8 mouse cellular contexts compared by ENCODE assay signal in genomic region chr1:128358276-128358675, GRCm38 (mm10). TPM values are rescaled to one million over a fixed set of nuclear protein-coding genes. Genes with fewer than 3 reads are reported as not detected.
DNase-seq lines count a peak whose midpoint lies in the region; ATAC-seq and TF ChIP-seq lines count a peak whose summit lies in the region.

No protein-coding gene starts in this region.

- peak overlapping the region; percentile 76 for H3K4me2 ChIP-seq in heart, embryonic 12.5 days
- peak overlapping the region; percentile 67 for H3K4me2 ChIP-seq in embryonic facial prominence, embryonic 12.5 days (replicated peaks)
- H3K4me2 ChIP-seq in limb, embryonic 12.5 days: peak overlapping the region; percentile 61

- no peaks in the 10 kb centered on the region for H3K9me3 ChIP-seq in heart, embryonic 12.5 days (replicated peaks)
- no peaks in the 10 kb centered on the region for H3K9me3 ChIP-seq in embryonic facial prominence, embryonic 12.5 days
- no peaks in the 10 kb centered on the region for H3K9me3 ChIP-seq in limb, embryonic 12.5 days

- peak overlapping the region; percentile 70 for H3K4me3 ChIP-seq in heart, embryonic 12.5 days
- H3K4me3 ChIP-seq in C2C12 (ENCODE audit: insufficient read depth, poor library complexity, severe bottlenecking): peak overlapping the region; percentile 71
- H3K4me3 ChIP-seq in embryonic facial prominence, embryonic 12.5 days: peak overlapping the region; percentile 66
- peak overlapping the region; percentile 84 for H3K4me3 ChIP-seq in limb, embryonic 12.5 days (replicated peaks)

- DNase-seq in heart, postnatal 25 days (ENCODE audit: low spot score): no peak
- no peak for DNase-seq in left cerebral cortex, postnatal 36 days (ENCODE audit: low spot score in 2 of 2)
- no peak for DNase-seq in embryo, embryonic 9.5 days (ENCODE audit: extremely low spot score)
- DNase-seq in right cerebral cortex, postnatal 25 days: no peak

- peaks cover 28% of the 10 kb centered on the region for H3K4me1 ChIP-seq in heart, embryonic 12.5 days (replicated peaks)
- H3K4me1 ChIP-seq in embryonic facial prominence, embryonic 12.5 days: peaks cover 20% of the 10 kb centered on the region
- H3K4me1 ChIP-seq in limb, embryonic 12.5 days (replicated peaks): peaks cover 19% of the 10 kb centered on the region

- H3K27ac ChIP-seq in heart, embryonic 12.5 days (ENCODE audit: poor library complexity, severe bottlenecking): peak overlapping the region; percentile 93
- H3K27ac ChIP-seq in embryonic facial prominence, embryonic 12.5 days: 0 out of 2 replicates have a peak overlapping the region, but pooled peaks have one; percentile 94
- no peak overlapping the region for H3K27ac ChIP-seq in limb, embryonic 12.5 days

- H3K79me3 ChIP-seq in C2C12 (ENCODE audit: low read depth): peaks cover 34% of the 10 kb centered on the region

- 75% methylated on average over 6 of the region's 6 CpGs for WGBS in heart, embryonic 12.5 days
- 68% methylated on average over 6 of the region's 6 CpGs for WGBS in embryonic facial prominence, embryonic 12.5 days
- WGBS in limb, embryonic 12.5 days: 71% methylated on average over 6 of the region's 6 CpGs

- no peak for ATAC-seq in heart, embryonic 12.5 days (ENCODE audit: insufficient number of reproducible peaks, low FRiP score)
- no peak for ATAC-seq in embryonic facial prominence, embryonic 12.5 days (ENCODE audit: insufficient number of reproducible peaks, insufficient read depth, low FRiP score, low TSS enrichment)
- no peak for ATAC-seq in limb, embryonic 12.5 days (ENCODE audit: insufficient number of reproducible peaks, insufficient read depth, low FRiP score, low TSS enrichment, low read depth)

- H3K79me2 ChIP-seq in C2C12 (ENCODE audit: control insufficient read depth, insufficient read depth): peaks cover 43% of the 10 kb centered on the region

- intact Hi-C loops in heart, postnatal 25 days (cut with DNase I): no loop called here
- intact Hi-C loops in left cerebral cortex, postnatal 36 days (cut with DNase I): no loop called here

- peak overlapping the region; percentile 35; the same call in 1 of the 2 replicates for H3K9ac ChIP-seq in heart, embryonic 12.5 days
- peak overlapping the region; percentile 68 for H3K9ac ChIP-seq in embryonic facial prominence, embryonic 12.5 days
- H3K9ac ChIP-seq in limb, embryonic 12.5 days (replicated peaks): peak overlapping the region; percentile 87

- H3ac ChIP-seq in C2C12 (ENCODE audit: control insufficient read depth, insufficient read length, low read depth): peak overlapping the region; percentile 54

- peaks cover 48% of the 10 kb centered on the region for H3K36me3 ChIP-seq in heart, embryonic 12.5 days
- H3K36me3 ChIP-seq in C2C12 (ENCODE audit: control insufficient read depth, insufficient read depth): peaks cover 58% of the 10 kb centered on the region
- H3K36me3 ChIP-seq in embryonic facial prominence, embryonic 12.5 days: peaks cover 36% of the 10 kb centered on the region
- H3K36me3 ChIP-seq in limb, embryonic 12.5 days: peaks cover 49% of the 10 kb centered on the region

- H3K27me3 ChIP-seq in heart, embryonic 12.5 days (replicated peaks): no peaks in the 10 kb centered on the region
- no peaks in the 10 kb centered on the region for H3K27me3 ChIP-seq in C2C12 (ENCODE audit: control insufficient read depth, insufficient read depth, insufficient read length)
- no peaks in the 10 kb centered on the region for H3K27me3 ChIP-seq in embryonic facial prominence, embryonic 12.5 days
- no peaks in the 10 kb centered on the region for H3K27me3 ChIP-seq in limb, embryonic 12.5 days

- no peak for TF ChIP-seq CTCF in C2C12 (IDR thresholded peaks at IDR 0.05; ENCODE audit: control insufficient read depth, insufficient read depth, insufficient read length)

TF ChIP-seq in C2C12, 6 proteins besides CTCF, POLR2A, EP300 and RAD21:
- TF ChIP-seq FOSL1 (IDR thresholded peaks at IDR 0.05; ENCODE audit: insufficient read depth, low read length, poor library complexity, severe bottlenecking) (no peak), MYOD1 (IDR thresholded peaks at IDR 0.05; ENCODE audit: control insufficient read depth, insufficient read length, low read depth) (no peak), MYOG (IDR thresholded peaks at IDR 0.05; ENCODE audit: control insufficient read depth, extremely low read depth, insufficient read length) (no peak), CEBPB (IDR thresholded peaks at IDR 0.05; ENCODE audit: low read depth) (no peak), MAX (IDR thresholded peaks at IDR 0.05) (no peak), USF1 (IDR thresholded peaks at IDR 0.05; ENCODE audit: low read depth) (no peak)

RNA-seq across cellular contexts. Expression of gene Mcm6, which starts 1.2 kb away (rescaled TPM):
- polyA plus RNA-seq in heart, embryonic 12.5 days (2016; fragmentation: Nextera tagmentation; extraction: Ambion mirVana): 187 TPM in 2 replicates
- 1 to 10 TPM; 6.3 to 6.4 TPM for total RNA-seq in heart, postnatal 25 days (2021)
- 110 TPM for polyA plus RNA-seq in C2C12 (2012; fragmentation: generic; extraction: Trizol)
- 265 and 275 TPM in 2 replicates for polyA plus RNA-seq in embryonic facial prominence, embryonic 12.5 days (2016; fragmentation: Nextera tagmentation; extraction: Ambion mirVana)
- 288 and 294 TPM in 2 replicates for polyA plus RNA-seq in limb, embryonic 12.5 days (2016; fragmentation: Nextera tagmentation; extraction: Ambion mirVana)
- 1 to 10 TPM; 5.3 to 6.2 TPM for total RNA-seq in left cerebral cortex, postnatal 36 days (2021)

RNA-seq across cellular contexts. Expression of gene Lct, which starts 30.2 kb away (rescaled TPM):
- polyA plus RNA-seq in heart, embryonic 12.5 days (2016; fragmentation: Nextera tagmentation; extraction: Ambion mirVana): 0.05 and 0.10 TPM in 2 replicates
- total RNA-seq in heart, postnatal 25 days (2021): not detected
- polyA plus RNA-seq in C2C12 (2012; fragmentation: generic; extraction: Trizol): 0.06 TPM
- 0.10 and 0.14 TPM in 2 replicates for polyA plus RNA-seq in embryonic facial prominence, embryonic 12.5 days (2016; fragmentation: Nextera tagmentation; extraction: Ambion mirVana)
- polyA plus RNA-seq in limb, embryonic 12.5 days (2016; fragmentation: Nextera tagmentation; extraction: Ambion mirVana): 0.14 and 0.34 TPM in 2 replicates
- 1 to 10 TPM; 1.7 to 2.7 TPM for total RNA-seq in left cerebral cortex, postnatal 36 days (2021)

RNA-seq across cellular contexts. Expression of gene Dars, which starts 58.9 kb away (rescaled TPM):
- 110 and 117 TPM in 2 replicates for polyA plus RNA-seq in heart, embryonic 12.5 days (2016; fragmentation: Nextera tagmentation; extraction: Ambion mirVana)
- total RNA-seq in heart, postnatal 25 days (2021): 10 to 100 TPM; 61.0 to 63.0 TPM
- polyA plus RNA-seq in C2C12 (2012; fragmentation: generic; extraction: Trizol): 52.3 TPM
- 148 and 164 TPM in 2 replicates for polyA plus RNA-seq in embryonic facial prominence, embryonic 12.5 days (2016; fragmentation: Nextera tagmentation; extraction: Ambion mirVana)
- polyA plus RNA-seq in limb, embryonic 12.5 days (2016; fragmentation: Nextera tagmentation; extraction: Ambion mirVana): 142 and 144 TPM in 2 replicates
- total RNA-seq in left cerebral cortex, postnatal 36 days (2021): 10 to 100 TPM; 50.2 to 50.3 TPM

Comparison
In these comparisons a context has a peak if more than half of its experiments do, and no peak if none do; other contexts are left out.
1. H3K9ac ChIP-seq: peak in every context shown above with its lines; median percentile 87 in limb, embryonic 12.5 days; 68 in embryonic facial prominence, embryonic 12.5 days; 35 in heart, embryonic 12.5 days.